In the genomic region with DNA sequence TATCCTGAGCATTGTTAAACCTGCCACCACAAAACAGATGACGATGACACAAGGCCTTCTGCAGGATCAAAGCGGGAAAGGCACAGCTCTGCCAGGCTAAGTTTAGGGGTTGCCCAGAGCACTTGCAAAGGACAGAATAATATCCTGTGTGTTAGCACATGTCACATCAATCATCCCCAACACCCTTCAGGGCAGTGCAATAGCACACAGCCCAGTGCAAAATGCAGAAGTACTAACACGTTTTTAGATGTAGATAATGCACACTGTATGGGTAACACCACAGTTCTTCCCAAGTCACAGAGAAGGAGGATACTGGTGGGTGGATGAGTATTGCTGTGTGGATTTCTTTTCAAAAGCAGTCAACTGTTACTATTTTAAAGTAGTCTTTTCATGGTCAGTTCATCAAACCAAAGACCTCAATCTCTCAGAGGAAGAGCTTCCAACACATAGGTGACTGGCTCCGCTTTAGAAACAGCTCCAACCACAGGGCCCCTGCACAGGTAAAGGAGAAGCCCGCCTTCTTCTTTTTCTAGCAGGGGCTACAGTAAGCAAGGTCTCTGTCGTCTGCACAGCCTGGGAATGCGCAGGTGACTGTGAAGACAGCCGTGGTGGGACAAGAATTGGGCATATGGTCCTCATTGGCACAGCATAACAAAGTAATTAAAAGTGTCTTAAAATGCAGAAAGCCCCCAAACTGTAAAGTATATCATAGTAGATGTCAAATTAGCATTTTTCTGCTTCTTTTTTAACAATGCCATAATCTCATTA, we compare ENCODE assay signal across 27 mouse cellular contexts.
DNase-seq lines count a peak whose midpoint lies in the region; ATAC-seq lines count a peak whose summit lies in the region.
"Had no signal": no experiment of that assay in that cellular context is flagged by ENCODE, and none has a peak within 500 bp of the region (broad histone marks: within the 10 kb centered on the region; RNA-seq: fewer than 3 reads in every experiment).

No protein-coding gene starts in this region.

- no peaks in the 10 kb centered on the region for H3K36me3 ChIP-seq in embryonic facial prominence, embryonic 14.5 days (ENCODE audit: control insufficient read depth, insufficient read depth, low read length)
- no peaks in the 10 kb centered on the region for H3K36me3 ChIP-seq in embryonic facial prominence, embryonic 10.5 days (replicated peaks)
- H3K36me3 ChIP-seq: embryonic facial prominence, embryonic 12.5 days; heart, embryonic 12.5 days; limb, embryonic 13.5 days; liver, embryonic 12.5 days; midbrain, embryonic 13.5 days; neural tube, embryonic 12.5 days had no signal

- peaks cover 3% of the 10 kb centered on the region; the same call in 1 of the 2 replicates for H3K27me3 ChIP-seq in embryonic facial prominence, embryonic 14.5 days (replicated peaks; ENCODE audit: control insufficient read depth, insufficient read depth, low read length)
- H3K27me3 ChIP-seq in embryonic facial prominence, embryonic 10.5 days (replicated peaks; ENCODE audit: low read depth, poor library complexity, severe bottlenecking): 0 out of 2 replicates have a peak, but pooled peaks cover 18% of the 10 kb centered on the region
- H3K27me3 ChIP-seq: neural tube, embryonic 12.5 days had no signal

- 58% methylated on average over 8 of the region's 8 CpGs for WGBS in embryonic facial prominence, embryonic 14.5 days
- 71% methylated on average over 8 of the region's 8 CpGs for WGBS in embryonic facial prominence, embryonic 10.5 days

- DNase-seq in embryonic facial prominence, embryonic 14.5 days (ENCODE audit: low spot score): no peak
- no peak for DNase-seq in embryonic facial prominence, embryonic 10.5 days (ENCODE audit: low spot score)
- peak; percentile 50 for DNase-seq in 416B (ENCODE audit: low read depth)
- no peak for DNase-seq in spleen, adult 18-20 months
- no peak for DNase-seq in c-Kit-positive CD71-positive TER-119-positive erythroid progenitor cells, embryonic 14.5 days (ENCODE audit: low spot score)
- DNase-seq in embryo, embryonic 10.5 days (ENCODE audit: low spot score): no peak
- DNase-seq: adrenal gland, adult 8-10 months; cerebellum, adult 8-10 months; heart, postnatal 10 days; kidney, postnatal 4 days; lung, adult 18-20 months; lung, postnatal 10 days; retina, postnatal 1 day; right cerebral cortex, postnatal 4 days had no signal

- H3K4me2 ChIP-seq in embryonic facial prominence, embryonic 14.5 days (ENCODE audit: low read depth, low read length): no peak overlapping the region
- H3K4me2 ChIP-seq: embryonic facial prominence, embryonic 12.5 days; heart, embryonic 12.5 days; limb, embryonic 13.5 days; liver, embryonic 12.5 days; midbrain, embryonic 13.5 days; neural tube, embryonic 12.5 days had no signal

- H3K4me1 ChIP-seq in embryonic facial prominence, embryonic 14.5 days (ENCODE audit: control insufficient read depth, insufficient read depth, low read length): no peaks in the 10 kb centered on the region
- H3K4me1 ChIP-seq in embryonic facial prominence, embryonic 10.5 days: peaks cover 16% of the 10 kb centered on the region
- H3K4me1 ChIP-seq: embryonic facial prominence, embryonic 12.5 days; heart, embryonic 12.5 days; limb, embryonic 13.5 days; liver, embryonic 12.5 days; midbrain, embryonic 13.5 days; neural tube, embryonic 12.5 days had no signal

- no peaks in the 10 kb centered on the region for H3K9me3 ChIP-seq in embryonic facial prominence, embryonic 14.5 days (ENCODE audit: control insufficient read depth, low read length)
- no peaks in the 10 kb centered on the region for H3K9me3 ChIP-seq in embryonic facial prominence, embryonic 10.5 days
- H3K9me3 ChIP-seq: embryonic facial prominence, embryonic 12.5 days; heart, embryonic 12.5 days; limb, embryonic 13.5 days; liver, embryonic 12.5 days; midbrain, embryonic 13.5 days; neural tube, embryonic 12.5 days had no signal

- no peak overlapping the region for H3K9ac ChIP-seq in embryonic facial prominence, embryonic 14.5 days (ENCODE audit: low read depth, low read length)
- H3K9ac ChIP-seq: embryonic facial prominence, embryonic 12.5 days; heart, embryonic 12.5 days; limb, embryonic 13.5 days; liver, embryonic 12.5 days; midbrain, embryonic 13.5 days; neural tube, embryonic 12.5 days had no signal

- no peak overlapping the region for H3K27ac ChIP-seq in embryonic facial prominence, embryonic 14.5 days (replicated peaks; ENCODE audit: low read depth, low read length)
- H3K27ac ChIP-seq in embryonic facial prominence, embryonic 10.5 days (replicated peaks): no peak overlapping the region
- H3K27ac ChIP-seq: embryonic facial prominence, embryonic 12.5 days; hindbrain, postnatal 0 days; limb, embryonic 13.5 days; liver, embryonic 12.5 days; midbrain, embryonic 13.5 days; neural tube, embryonic 12.5 days had no signal

- H3K4me3 ChIP-seq in embryonic facial prominence, embryonic 14.5 days (ENCODE audit: low read depth, low read length): no peak overlapping the region
- H3K4me3 ChIP-seq in embryonic facial prominence, embryonic 10.5 days: no peak overlapping the region
- H3K4me3 ChIP-seq: embryonic facial prominence, embryonic 12.5 days; erythroblast, embryonic 14.5 days; heart, embryonic 12.5 days; limb, embryonic 13.5 days; liver, embryonic 12.5 days; midbrain, embryonic 13.5 days; neural tube, embryonic 12.5 days had no signal

- ATAC-seq in embryonic facial prominence, embryonic 14.5 days (ENCODE audit: low read depth): 0 out of 2 replicates have a peak, but pooled peaks have one; percentile 23
- ATAC-seq in common myeloid progenitor, adult 5-6 weeks (replicated peaks; ENCODE audit: low read depth, poor library complexity, severe bottlenecking): peak; percentile 93
- ATAC-seq in megakaryocyte progenitor cell, adult 5-6 weeks (replicated peaks; ENCODE audit: poor library complexity): peak; percentile 91
- ATAC-seq: activated CD4-positive, CD25-positive, alpha-beta regulatory T cell, adult 4 months; CD4-positive, CD25-positive, alpha-beta regulatory T cell, adult 4 months; hindbrain, postnatal 0 days; intestine, embryonic 16.5 days; liver, embryonic 12.5 days; midbrain, embryonic 13.5 days had no signal

Comparison
In these comparisons a context has a peak if more than half of its experiments do, and no peak if none do; other contexts are left out.
1. ATAC-seq: peak in every context shown above with its lines; median percentile 93 in common myeloid progenitor, adult 5-6 weeks; 91 in megakaryocyte progenitor cell, adult 5-6 weeks; 23 in embryonic facial prominence, embryonic 14.5 days.